Mouse (Mus musculus) ES-E14 (cell line): ENCODE measurements around the gene Xrra1. TPM values are rescaled to one million over a fixed set of nuclear protein-coding genes. Genes with fewer than 3 reads are reported as not detected.

Experiments used
- DNase-seq: peaks from one replicate; pipeline ENCODE4 v3.0.0-alpha.2; 2013; ENCODE audit warnings: low read depth, low spot score
- H3K27ac ChIP-seq: 2 replicates; pipeline ENCODE4 v1.5.1; 2012; ENCODE audit warnings: low read depth, mild to moderate bottlenecking, low read length, moderate library complexity, mixed read lengths; ENCODE audit not compliant: poor library complexity, insufficient read depth, severe bottlenecking
- H3K36me3 ChIP-seq: 2 replicates; pipeline ENCODE4 v1.6.1; 2012; ENCODE audit warnings: mild to moderate bottlenecking, low read length, moderate library complexity, mixed read lengths; ENCODE audit not compliant: control insufficient read depth, poor library complexity, insufficient read depth, severe bottlenecking
- H3K4me1 ChIP-seq, 2 experiments: fragments of 150-350 bp in 1 of 2; sonication (generic) in 1 of 2; 2 replicates each; pipeline ENCODE4 v1.6.1; 2012; ENCODE audit warnings: low read length in 2 of 2, mild to moderate bottlenecking in 1 of 2, mixed read lengths in 1 of 2; ENCODE audit not compliant: control insufficient read depth in 2 of 2, insufficient read depth in 2 of 2, poor library complexity in 1 of 2
- H3K4me3 ChIP-seq, 2 experiments: fragments of 150-350 bp in 1 of 2; sonication (generic) in 1 of 2; 2 replicates each; pipeline ENCODE4 v1.5.1; 2012; ENCODE audit warnings: low read length in 2 of 2, low read depth in 1 of 2, mild to moderate bottlenecking in 1 of 2, mixed read lengths in 1 of 2; ENCODE audit not compliant: insufficient read depth in 1 of 2, poor library complexity in 1 of 2, severe bottlenecking in 1 of 2
- H3K9ac ChIP-seq: 2 replicates; pipeline ENCODE4 v1.6.1; 2012; ENCODE audit warnings: low read depth, mild to moderate bottlenecking, low read length, mixed read lengths; ENCODE audit not compliant: poor library complexity, insufficient read depth, severe bottlenecking
- H3K9me3 ChIP-seq: fragments of 150-350 bp; sonication (generic); 2 replicates; pipeline ENCODE4 v1.6.1; 2012; ENCODE audit warnings: low read depth, mild to moderate bottlenecking, low read length; ENCODE audit not compliant: control insufficient read depth, insufficient read depth
- CHD2 ChIP-seq: IDR thresholded peaks from 2 replicates; pipeline ENCODE4 v1.6.1; 2014; ENCODE audit warnings: mild to moderate bottlenecking, low read depth, low read length, inconsistent platforms
- HCFC1 ChIP-seq: IDR thresholded peaks from 2 replicates; pipeline ENCODE4 v1.6.1; 2012; ENCODE audit warnings: low read length, inconsistent platforms, borderline replicate concordance; ENCODE audit not compliant: insufficient read depth
- MAFK ChIP-seq: IDR thresholded peaks from 2 replicates; pipeline ENCODE4 v1.6.1; 2014; ENCODE audit warnings: mild to moderate bottlenecking, low read depth, low read length, inconsistent platforms; ENCODE audit not compliant: insufficient read depth
- ZC3H11A ChIP-seq: IDR thresholded peaks from 2 replicates; pipeline ENCODE4 v1.6.1; 2012; ENCODE audit warnings: low read depth, mild to moderate bottlenecking, inconsistent platforms, low read length, borderline replicate concordance
- ZNF384 ChIP-seq: IDR thresholded peaks from 2 replicates; pipeline ENCODE4 v1.6.1; 2012; ENCODE audit warnings: low read depth, low read length, inconsistent platforms
- in situ Hi-C, 2 experiments: fragments of 600-800 bp; cut with MboI; formaldehyde crosslinking; loops; one replicate each; pipeline ENCODE4 v1.15.1; 2025; ENCODE audit warnings: low sequenced_read_pairs in 2 of 2, inconsistent platforms in 1 of 2; ENCODE audit not compliant: unreplicated experiment in 2 of 2
- total RNA-seq: library from RNA; depleted of rRNA; stranded (reverse); fragments of 300-350 nt; gene quantifications from 2 replicates; pipeline ENCODE4 v1.2.3, GENCODE M21; 2012

Gene Xrra1
- total RNA-seq, 1 experiment: 0.40 TPM

- in situ Hi-C loops: no loop called here
- Histone ChIP-seq H3K9ac (no peak overlapping the region), H3K9me3 (no peaks in the 10 kb centered on the region), H3K4me1 (no peaks in the 10 kb centered on the region), H3K4me3 (no peak overlapping the region), H3K27ac (no peak overlapping the region), H3K36me3 (no peaks in the 10 kb centered on the region)
- DNase-seq: no peak
- no peak for TF ChIP-seq ZNF384
- no peak for TF ChIP-seq CHD2
- TF ChIP-seq ZC3H11A: no peak
Measured at GRCm38 (mm10) chr7:99889175-99889880, 30.4 kb downstream of the Xrra1 start.

- TF ChIP-seq MAFK (no peak), ZC3H11A (no peak), CHD2 (no peak), HCFC1 (no peak), ZNF384 (no peak)
- DNase-seq: no peak
- H3K36me3 ChIP-seq: no peaks in the 10 kb centered on the region
- no peak overlapping the region for H3K9ac ChIP-seq
- no peak overlapping the region for H3K4me3 ChIP-seq
- no peaks in the 10 kb centered on the region for H3K9me3 ChIP-seq
- no peak overlapping the region for H3K27ac ChIP-seq
- H3K4me1 ChIP-seq: no peaks in the 10 kb centered on the region
- in situ Hi-C loops: no loop called here
Measured at GRCm38 (mm10) chr7:99890168-99890755, 31.3 kb downstream of the Xrra1 start.

GRCm38 (mm10) chr7:99891471-99891870, 32.6 kb downstream of the Xrra1 start:
- TF ChIP-seq CHD2 (no peak), MAFK (no peak), ZNF384 (no peak), ZC3H11A (no peak), HCFC1 (no peak)
- no peak for DNase-seq
- in situ Hi-C loops: no loop called here
- no peak overlapping the region for H3K27ac ChIP-seq
- H3K4me1 ChIP-seq: no peaks in the 10 kb centered on the region
- no peak overlapping the region for H3K4me3 ChIP-seq
- no peak overlapping the region for H3K9ac ChIP-seq
- H3K36me3 ChIP-seq: no peaks in the 10 kb centered on the region
- no peaks in the 10 kb centered on the region for H3K9me3 ChIP-seq

GRCm38 (mm10) chr7:99892351-99892750, 33.4 kb downstream of the Xrra1 start:
- Histone ChIP-seq H3K9me3 (no peaks in the 10 kb centered on the region), H3K27ac (no peak overlapping the region), H3K4me1 (no peaks in the 10 kb centered on the region), H3K36me3 (no peaks in the 10 kb centered on the region), H3K4me3 (no peak overlapping the region), H3K9ac (no peak overlapping the region)
- DNase-seq: no peak
- TF ChIP-seq HCFC1 (no peak), ZC3H11A (no peak), CHD2 (no peak), MAFK (no peak)
- in situ Hi-C loops: no loop called here

- H3K4me1 ChIP-seq: no peaks in the 10 kb centered on the region
- H3K36me3 ChIP-seq: no peaks in the 10 kb centered on the region
- H3K27ac ChIP-seq: no peak overlapping the region
- H3K4me3 ChIP-seq: no peak overlapping the region
- H3K9me3 ChIP-seq: no peaks in the 10 kb centered on the region
- H3K9ac ChIP-seq: no peak overlapping the region
- in situ Hi-C loops: no loop called here
- no peak for DNase-seq
- TF ChIP-seq CHD2 (no peak), MAFK (no peak), ZNF384 (no peak), HCFC1 (no peak), ZC3H11A (no peak)
Measured at GRCm38 (mm10) chr7:99893967-99894366, 35.1 kb downstream of the Xrra1 start.
